ENCODE assay signal across 18 mouse cellular contexts in genomic region chr12:77495781-77496180, GRCm38 (mm10).
DNase-seq lines count a peak whose midpoint lies in the region; ATAC-seq and TF ChIP-seq lines count a peak whose summit lies in the region.
"Had no signal": no experiment of that assay in that cellular context is flagged by ENCODE, and none has a peak within 500 bp of the region (broad histone marks: within the 10 kb centered on the region; RNA-seq: fewer than 3 reads in every experiment).

No protein-coding gene starts in this region.

- H3K27me3 ChIP-seq in lung, embryonic 16.5 days (ENCODE audit: control insufficient read depth, insufficient read depth, low read depth, low read length): no peaks in the 10 kb centered on the region
- H3K27me3 ChIP-seq in cerebellum, adult 2 months (ENCODE audit: control insufficient read depth, insufficient read depth, low read length): no peaks in the 10 kb centered on the region
- no peaks in the 10 kb centered on the region for H3K27me3 ChIP-seq in kidney, adult 2 months (replicated peaks; ENCODE audit: control insufficient read depth, insufficient read depth, low read length)
- H3K27me3 ChIP-seq: embryonic facial prominence, embryonic 13.5 days; forebrain, embryonic 13.5 days; hindbrain, embryonic 12.5 days had no signal

- WGBS in lung, embryonic 16.5 days: 69% methylated on average over 1 of the region's 1 CpGs
- WGBS in cerebellum, adult 2 months: 95% methylated on average over 1 of the region's 1 CpGs
- 94% methylated on average over 1 of the region's 1 CpGs for whole genome bisulfite sequencing in kidney, adult 2 months

- no peak for TF ChIP-seq POLR2A in cerebellum, adult 2 months (IDR thresholded peaks at IDR 0.05; ENCODE audit: borderline replicate concordance, insufficient read depth, low read length)
- no peak for TF ChIP-seq POLR2A in kidney, adult 2 months (IDR thresholded peaks at IDR 0.05; ENCODE audit: low read depth, low read length)

- no peak overlapping the region for H3K4me2 ChIP-seq in lung, embryonic 16.5 days (ENCODE audit: low read depth, low read length)
- H3K4me2 ChIP-seq: embryonic facial prominence, embryonic 13.5 days; forebrain, embryonic 13.5 days; heart, embryonic 13.5 days; hindbrain, embryonic 12.5 days had no signal

- ATAC-seq in lung, embryonic 16.5 days (ENCODE audit: low read depth): peak; percentile 47
- ATAC-seq: forebrain, embryonic 13.5 days; hindbrain, postnatal 0 days had no signal

- no peak overlapping the region for H3K4me3 ChIP-seq in lung, embryonic 16.5 days (ENCODE audit: low read length)
- H3K4me3 ChIP-seq in cerebellum, adult 2 months (replicated peaks; ENCODE audit: insufficient read depth, low read depth, low read length): no peak overlapping the region
- no peak overlapping the region for H3K4me3 ChIP-seq in kidney, adult 2 months (ENCODE audit: insufficient read depth, low read depth, low read length)
- H3K4me3 ChIP-seq: embryonic facial prominence, embryonic 13.5 days; forebrain, embryonic 13.5 days; gastrocnemius, adult 2 months; heart, embryonic 13.5 days; hindbrain, embryonic 12.5 days had no signal

- 0 out of 2 replicates have a peak overlapping the region, but pooled peaks have one; percentile 3 for H3K27ac ChIP-seq in lung, embryonic 16.5 days (ENCODE audit: low read length)
- H3K27ac ChIP-seq in cerebellum, adult 2 months (ENCODE audit: insufficient read depth, low read length): no peak overlapping the region
- no peak overlapping the region for H3K27ac ChIP-seq in kidney, adult 2 months (ENCODE audit: insufficient read depth, low read depth, low read length)
- H3K27ac ChIP-seq: embryonic facial prominence, embryonic 13.5 days; forebrain, embryonic 13.5 days; gastrocnemius, adult 2 months; heart, embryonic 13.5 days; hindbrain, embryonic 12.5 days; hindbrain, postnatal 0 days had no signal

- no peaks in the 10 kb centered on the region for H3K36me3 ChIP-seq in lung, embryonic 16.5 days (ENCODE audit: control insufficient read depth, insufficient read depth, low read length)
- H3K36me3 ChIP-seq in kidney, adult 2 months (ENCODE audit: control insufficient read depth, insufficient read depth, low read length): no peaks in the 10 kb centered on the region
- H3K36me3 ChIP-seq: embryonic facial prominence, embryonic 13.5 days; heart, embryonic 13.5 days; hindbrain, embryonic 12.5 days had no signal

- peak; percentile 52 for DNase-seq in cerebellum, adult 11-12 months
- no peak for DNase-seq in cerebellum, postnatal 36 days
- DNase-seq in lung, postnatal 4 days: no peak
- peak; percentile 52 to 55 for DNase-seq in cerebellum, adult 2 months
- peak; percentile 58 for DNase-seq in cerebellum, adult 9-11 months
- no peak for DNase-seq in left cerebral cortex, adult 18-20 months (ENCODE audit: low spot score in 2 of 2)
- no peak for DNase-seq in kidney, adult 2 months
- DNase-seq: adrenal gland, postnatal 10 days; gastrocnemius, adult 2 months; gastrocnemius, postnatal 25 days; heart, postnatal 4 days; kidney, adult 11 months had no signal

- H3K9me3 ChIP-seq in lung, embryonic 16.5 days (ENCODE audit: control insufficient read depth, low read length): no peaks in the 10 kb centered on the region
- H3K9me3 ChIP-seq: embryonic facial prominence, embryonic 13.5 days; forebrain, embryonic 13.5 days; heart, embryonic 13.5 days; hindbrain, embryonic 12.5 days had no signal

- no peak for TF ChIP-seq CTCF in cerebellum, adult 2 months (IDR thresholded peaks at IDR 0.05; ENCODE audit: borderline replicate concordance, insufficient read depth, low read depth, low read length)
- no peak for TF ChIP-seq CTCF in kidney, adult 2 months (conservative IDR thresholded peaks at IDR 0.05; ENCODE audit: insufficient read depth, insufficient read length, low read depth, low read length)

- no peaks in the 10 kb centered on the region for H3K4me1 ChIP-seq in lung, embryonic 16.5 days (replicated peaks; ENCODE audit: control insufficient read depth, insufficient read depth, low read length)
- peaks cover 18% of the 10 kb centered on the region for H3K4me1 ChIP-seq in cerebellum, adult 2 months (ENCODE audit: control insufficient read depth, insufficient read depth, low read length)
- no peaks in the 10 kb centered on the region for H3K4me1 ChIP-seq in kidney, adult 2 months (ENCODE audit: control insufficient read depth, insufficient read depth, low read length)
- H3K4me1 ChIP-seq: embryonic facial prominence, embryonic 13.5 days; forebrain, embryonic 13.5 days; heart, embryonic 13.5 days; hindbrain, embryonic 12.5 days had no signal

- H3K9ac ChIP-seq in lung, embryonic 16.5 days (ENCODE audit: low read length): no peak overlapping the region
- H3K9ac ChIP-seq: embryonic facial prominence, embryonic 13.5 days; forebrain, embryonic 13.5 days; heart, embryonic 13.5 days; hindbrain, embryonic 12.5 days had no signal

Comparison
In these comparisons a context has a peak if more than half of its experiments do, and no peak if none do; other contexts are left out.
1. DNase-seq: peak in cerebellum, adult 11-12 months (single experiment), cerebellum, adult 2 months (2 of 2) and cerebellum, adult 9-11 months (single experiment); none in cerebellum, postnatal 36 days (0 of 2), lung, postnatal 4 days (0 of 2), left cerebral cortex, adult 18-20 months (0 of 2) and kidney, adult 2 months (single experiment).